Mouse (Mus musculus) C2C12 (cell line): ENCODE measurements around the gene Rims4.

ENCODE experiments used
- CEBPB ChIP-seq: IDR thresholded peaks from one replicate; pipeline ENCODE4 v1.6.1; 2011; ENCODE audit warnings: low read depth, mild to moderate bottlenecking, control low read depth, moderate library complexity
- CTCF ChIP-seq: IDR thresholded peaks from one replicate; pipeline ENCODE4 v1.5.1; 2011; ENCODE audit not compliant: control insufficient read depth, insufficient read depth, insufficient read length
- MAX ChIP-seq: IDR thresholded peaks from one replicate; pipeline ENCODE4 v1.6.1; 2011; ENCODE audit warnings: mild to moderate bottlenecking, control low read depth
- MYOD1 ChIP-seq: IDR thresholded peaks from one replicate; pipeline ENCODE4 v1.6.1; 2011; ENCODE audit warnings: low read depth; ENCODE audit not compliant: control insufficient read depth, insufficient read length
- USF1 ChIP-seq: IDR thresholded peaks from one replicate; pipeline ENCODE4 v1.6.1; 2011; ENCODE audit warnings: low read depth, mild to moderate bottlenecking, control low read depth, moderate library complexity

GRCm38 (mm10) chr2:163876830-163877498 is 41.5 kb downstream of the Rims4 start:
- TF ChIP-seq MYOD1, result no peak
- no peak for TF ChIP-seq MAX
- TF ChIP-seq CTCF, result no peak
- TF ChIP-seq CEBPB, result no peak
- no peak for TF ChIP-seq USF1
